Mouse (Mus musculus) gastrocnemius, postnatal 25 days (tissue): ENCODE data around the gene Gm10272. TPM values are rescaled to one million over a fixed set of nuclear protein-coding genes. Genes with fewer than 3 reads are reported as not detected.
"Not testable (repeated sequence)": the region's sequence is repeated elsewhere in the genome, so short reads cannot be mapped to it uniquely, and the experiment has no call there.

Experiments
- DNase-seq: peaks from one replicate; pipeline ENCODE4 v3.0.0; 2022
- long read RNA-seq, 2 experiments: library from polyadenylated mRNA; stranded (forward); transcript quantifications; one replicate each; pipeline ENCODE4 v2.0.0; 2021
- total RNA-seq, 2 experiments: library from RNA; stranded (reverse); gene quantifications; 1 replicate in 1 of 2; 2 replicates in 1 of 2; pipeline ENCODE4 v1.2.3; 2021

Gm10272 gene
- total RNA-seq: not detected
- long read RNA-seq, experiment 1: 0 reads
- long read RNA-seq, experiment 2: 0 reads

DNA sequence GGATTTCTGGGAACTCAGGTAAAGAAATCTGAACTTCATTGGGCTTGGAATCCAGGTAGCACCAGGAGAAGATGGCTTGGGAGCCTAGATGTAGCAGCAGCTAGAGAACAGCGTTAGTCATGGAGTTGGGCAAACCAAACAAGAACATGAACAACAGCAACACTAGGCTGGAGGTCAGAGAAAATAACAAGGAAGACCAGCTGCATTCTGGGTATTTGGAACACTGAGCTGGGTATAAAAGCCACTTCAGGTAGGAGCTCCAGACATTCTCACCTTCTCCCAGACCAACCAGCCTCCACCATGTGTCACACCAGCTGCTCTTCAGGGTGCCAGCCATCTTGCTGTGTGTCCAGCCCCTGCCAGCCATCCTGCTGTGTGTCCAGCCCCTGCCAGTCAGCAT, at the start of gene Gm10272:
Gene Gm10272 (plus strand): TSS at position 301 of the 400 bp plus-strand sequence.
- DNase-seq: no peak

DNA sequence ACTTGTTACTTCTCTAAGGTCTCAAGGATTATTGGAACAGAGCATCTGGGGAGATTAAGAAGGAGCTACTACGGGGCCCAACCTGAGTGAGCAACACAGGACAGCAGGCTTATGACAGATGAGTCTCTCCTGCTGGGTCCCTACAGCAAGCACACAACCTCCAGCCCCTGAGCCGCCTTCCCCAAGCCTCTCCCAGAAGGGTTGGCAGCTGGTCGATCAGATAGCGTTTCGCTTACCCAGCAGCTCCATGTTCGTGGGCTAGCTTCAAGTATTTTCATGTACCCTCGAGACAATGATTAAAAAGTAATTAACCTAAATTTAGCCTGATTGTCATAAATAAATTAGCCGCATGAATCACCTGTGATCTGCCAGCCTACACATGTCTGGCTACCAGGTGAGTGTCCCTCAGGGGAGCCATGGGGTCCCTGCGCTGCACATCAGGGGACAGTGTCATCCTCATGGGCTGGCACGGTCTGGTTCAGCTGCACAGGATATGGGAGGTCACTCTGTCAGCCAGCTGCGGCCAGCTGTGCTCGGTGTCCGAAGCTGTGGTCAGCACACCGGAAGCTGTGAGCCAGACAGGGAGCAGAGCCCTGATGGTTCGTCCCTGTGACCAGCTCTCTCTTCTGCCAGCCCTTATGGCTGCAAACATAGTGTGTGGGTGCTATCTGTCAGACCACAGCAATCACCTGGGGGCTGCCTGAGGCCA, 48.0 kb upstream of the Gm10272 start:
- DNase-seq: no peak

DNA sequence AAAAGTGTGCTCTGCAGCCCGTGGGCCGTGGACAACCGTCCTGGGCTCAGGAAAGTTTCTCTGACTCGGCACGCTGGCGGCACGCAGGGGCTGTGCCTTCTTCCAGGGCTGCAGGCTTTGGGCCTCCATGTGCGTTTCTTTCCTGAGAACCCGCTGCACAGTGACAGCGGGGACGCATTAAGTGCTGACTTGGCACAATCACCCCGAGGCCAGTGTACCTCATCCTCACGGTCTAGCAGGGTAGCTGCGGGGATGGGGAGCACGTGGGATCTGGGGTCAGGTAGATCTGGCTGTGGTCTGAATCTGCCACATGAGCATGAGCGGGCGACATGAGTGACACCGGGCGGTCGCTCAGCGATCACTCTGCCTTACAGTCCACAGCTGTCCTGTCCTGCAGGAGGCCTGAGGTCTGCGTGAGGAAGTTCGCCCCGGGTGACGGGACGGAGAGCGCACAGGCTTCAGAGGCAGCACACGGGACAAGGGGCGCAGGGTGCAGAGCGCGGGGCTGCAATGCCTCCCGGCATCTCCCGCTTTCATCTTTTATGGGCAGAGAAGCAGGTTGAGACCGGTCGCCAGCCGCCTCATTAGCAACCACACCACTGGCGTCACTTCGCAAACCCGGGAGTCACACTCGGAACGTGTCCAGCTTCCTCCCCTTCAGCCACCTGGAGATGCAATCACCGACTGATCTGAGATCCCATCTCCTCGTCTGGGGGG, 42.3 kb upstream of the Gm10272 start:
- no peak for DNase-seq

DNA sequence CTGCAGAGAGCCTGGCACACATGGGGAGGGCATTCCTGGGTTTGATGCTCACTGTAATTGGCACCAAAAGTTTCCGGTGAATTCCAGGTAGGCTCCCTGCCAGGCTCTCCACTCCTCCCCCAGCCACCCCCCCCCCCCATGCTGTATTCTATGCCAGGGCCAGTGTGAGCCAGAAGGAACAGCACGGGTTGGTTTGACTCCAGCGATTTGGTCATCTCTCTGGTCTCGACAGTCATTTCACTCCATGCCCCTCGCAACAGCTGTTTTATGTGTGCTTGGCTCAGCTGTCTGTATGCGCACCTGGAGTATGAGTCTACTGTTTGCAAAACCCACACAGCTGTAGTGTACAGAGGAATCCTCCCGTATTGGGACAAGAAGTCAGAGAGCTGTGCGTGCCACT, 40.1 kb upstream of the Gm10272 start:
- no peak for DNase-seq

DNA sequence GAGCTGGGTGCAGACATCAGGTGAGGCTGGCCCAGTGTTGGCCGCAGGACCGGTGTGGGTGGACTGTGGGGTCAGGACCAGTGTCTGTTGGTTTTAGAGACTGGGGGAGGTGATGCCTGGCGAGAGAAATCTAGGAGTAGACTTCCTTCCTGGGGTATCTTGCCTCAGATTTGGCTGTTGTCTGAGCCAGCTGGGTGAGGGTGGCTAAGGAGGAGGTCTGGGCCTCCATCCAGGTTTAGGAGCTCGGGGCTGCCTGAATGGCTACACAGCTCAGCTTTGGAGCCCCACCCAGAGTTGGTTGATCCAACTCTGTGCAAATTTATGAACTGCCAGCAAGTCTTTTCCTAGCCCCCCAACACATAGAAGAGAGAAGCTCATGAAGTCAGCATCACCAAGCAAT, 39.0 kb upstream of the Gm10272 start:
- DNase-seq: no peak

DNA sequence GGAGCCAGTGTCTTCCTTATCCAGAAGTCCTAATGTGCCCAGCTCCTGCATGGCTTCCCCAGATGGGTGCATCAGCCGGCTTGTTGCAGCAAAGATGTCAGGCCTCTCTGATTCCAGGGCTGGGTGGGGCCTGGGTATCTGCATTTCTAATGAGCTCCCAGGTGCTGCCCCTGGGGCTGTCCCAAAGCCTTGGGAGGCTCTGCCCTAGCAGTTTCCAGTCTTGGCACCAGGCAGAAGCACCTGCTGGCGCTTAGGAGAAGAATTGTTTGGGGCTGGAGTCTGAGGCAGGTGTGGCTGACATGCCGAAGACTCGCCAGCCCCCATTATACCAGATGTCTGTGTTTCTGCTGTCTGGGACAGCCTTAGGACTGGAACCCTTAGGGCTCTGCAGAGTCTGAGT, 35.7 kb upstream of the Gm10272 start:
- DNase-seq: no peak

DNA sequence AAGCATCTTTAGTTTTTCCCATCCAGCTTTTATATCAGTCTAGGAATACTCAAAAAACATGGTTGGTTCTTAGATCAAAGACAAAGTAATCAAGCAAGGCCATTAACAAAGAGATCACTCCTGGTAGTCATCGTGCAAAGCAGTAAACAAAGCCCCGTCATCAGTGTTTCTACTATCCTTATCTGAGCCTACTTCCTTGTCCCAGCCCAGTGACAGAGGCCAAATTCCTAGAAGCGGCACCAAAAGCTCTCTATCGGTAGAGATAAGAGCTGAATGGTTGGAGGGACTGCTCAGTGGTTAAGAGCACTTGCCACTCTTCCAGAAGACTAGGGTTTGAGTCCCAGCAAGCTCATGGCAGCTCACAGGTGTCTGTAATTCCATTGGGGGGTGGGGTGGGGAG, 34.9 kb upstream of the Gm10272 start:
- no peak for DNase-seq

DNA sequence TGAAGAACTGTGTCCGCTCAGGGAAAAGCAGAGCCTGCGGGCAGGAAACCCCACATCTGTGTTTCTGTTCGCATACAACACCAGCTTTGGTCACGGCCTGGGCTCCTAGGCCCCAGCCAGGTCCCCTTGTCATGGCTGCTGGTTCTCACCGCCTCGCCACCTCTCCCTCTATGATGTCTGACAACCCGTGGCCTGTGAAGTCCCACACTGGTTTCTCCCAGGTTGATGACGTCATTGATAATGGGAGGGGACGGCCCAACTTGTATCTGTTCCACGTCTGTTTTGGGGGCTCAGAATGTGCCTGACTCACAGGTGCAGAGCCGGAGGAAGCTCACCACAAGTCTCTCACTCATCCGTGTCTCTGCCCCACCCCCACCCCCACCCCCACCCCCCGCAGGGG, 32.7 kb upstream of the Gm10272 start:
- no peak for DNase-seq

DNA sequence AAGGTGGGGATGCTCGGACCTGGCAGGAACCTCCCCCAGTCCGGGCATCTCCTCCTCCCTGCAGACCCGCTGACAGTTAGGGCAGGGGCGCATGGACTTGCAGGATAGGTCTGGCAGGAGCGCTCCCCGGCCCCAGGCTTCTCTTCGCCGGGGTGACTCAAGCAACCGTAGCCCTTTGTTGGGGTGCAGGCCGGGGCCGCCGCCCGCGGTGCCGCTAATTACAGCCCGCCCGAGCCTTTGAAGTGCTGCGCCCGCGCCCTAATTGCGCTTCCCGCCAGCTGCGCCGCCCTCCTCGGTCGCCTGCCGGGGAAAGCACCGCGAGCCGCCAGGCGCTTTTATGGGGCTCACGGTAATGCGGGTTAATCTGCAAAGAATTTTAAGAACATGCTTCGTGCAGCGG, 28.9 kb upstream of the Gm10272 start:
- DNase-seq: no peak

DNA sequence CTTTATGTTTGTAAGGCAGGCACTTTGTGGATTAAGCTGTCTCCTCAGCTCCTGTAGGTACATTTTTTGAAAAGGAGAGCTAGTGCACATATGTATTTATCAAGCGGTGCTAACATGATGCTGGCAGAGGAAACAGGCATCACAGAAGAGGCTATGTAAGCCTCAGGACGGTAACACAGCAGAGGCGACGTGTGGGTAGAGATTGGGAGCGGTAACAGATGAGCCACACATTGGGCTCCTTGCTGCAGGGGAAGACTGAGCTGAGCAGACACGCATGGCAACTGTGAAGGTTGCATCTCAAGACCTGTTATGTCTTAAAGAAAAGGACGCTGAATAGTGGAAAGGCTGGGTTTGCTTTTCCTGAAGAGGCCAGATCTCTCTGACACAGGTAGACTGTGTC, 23.4 kb upstream of the Gm10272 start:
- DNase-seq: no peak

DNA sequence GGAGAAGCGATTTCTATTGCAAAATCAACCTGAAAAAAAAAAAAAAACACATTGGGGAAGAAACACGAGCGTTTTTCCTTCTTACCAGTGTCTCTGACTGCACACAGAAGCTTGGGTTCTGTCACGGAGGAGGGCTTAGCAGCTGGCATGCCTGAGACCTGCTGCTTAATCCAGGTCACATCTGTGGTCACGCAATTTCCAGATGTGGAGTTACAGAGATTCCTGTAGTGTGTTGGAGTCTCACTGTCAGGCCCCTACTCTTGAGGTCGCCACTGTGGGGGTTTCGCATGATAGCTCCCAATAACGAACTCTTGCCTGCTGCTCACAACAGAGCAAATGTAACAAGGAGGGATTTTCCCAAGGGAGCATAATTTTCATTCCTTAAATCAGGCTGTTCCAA, 22.2 kb upstream of the Gm10272 start:
- no peak for DNase-seq

DNA sequence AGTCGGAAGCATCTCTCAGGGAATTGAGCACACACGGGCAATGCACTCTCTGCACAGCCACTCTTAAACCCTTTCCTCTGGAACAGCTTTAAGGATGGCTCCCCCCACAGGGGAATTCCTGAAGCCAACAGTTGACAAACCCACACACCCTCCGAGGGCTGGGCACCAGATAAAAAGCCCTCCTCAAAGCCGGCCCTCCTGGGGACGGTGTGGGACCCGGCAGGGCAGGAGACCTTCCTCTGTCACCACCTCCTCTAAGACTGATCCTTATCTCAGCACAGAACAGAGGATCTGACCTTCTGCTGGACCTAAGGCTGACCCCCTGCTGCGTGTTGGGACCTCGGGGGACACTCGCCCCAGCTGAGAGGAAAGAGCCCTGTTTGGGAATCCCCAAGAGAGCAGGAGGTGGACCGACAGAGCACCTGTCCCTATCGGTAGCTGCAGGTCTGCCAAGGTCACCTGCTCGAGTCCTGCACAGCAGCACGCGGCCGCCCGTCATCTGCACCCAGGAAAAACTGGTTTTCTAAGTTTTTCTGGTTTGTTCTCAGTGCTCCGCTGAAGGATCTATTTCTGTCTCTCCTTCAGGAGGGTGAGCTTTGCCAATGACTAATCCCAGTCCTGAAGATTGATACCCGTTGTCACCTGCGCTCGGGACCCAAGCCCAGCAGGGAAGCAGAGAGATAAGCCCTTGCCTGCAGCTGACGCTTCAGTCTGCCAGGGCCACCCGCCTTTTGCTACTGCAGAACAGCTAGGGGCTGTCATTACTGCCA, 20.3 kb upstream of the Gm10272 start, which contains the start of gene Tspear:
Gene Tspear (plus strand): TSS at position 675 of the 770 bp plus-strand sequence.
- DNase-seq: no peak

DNA sequence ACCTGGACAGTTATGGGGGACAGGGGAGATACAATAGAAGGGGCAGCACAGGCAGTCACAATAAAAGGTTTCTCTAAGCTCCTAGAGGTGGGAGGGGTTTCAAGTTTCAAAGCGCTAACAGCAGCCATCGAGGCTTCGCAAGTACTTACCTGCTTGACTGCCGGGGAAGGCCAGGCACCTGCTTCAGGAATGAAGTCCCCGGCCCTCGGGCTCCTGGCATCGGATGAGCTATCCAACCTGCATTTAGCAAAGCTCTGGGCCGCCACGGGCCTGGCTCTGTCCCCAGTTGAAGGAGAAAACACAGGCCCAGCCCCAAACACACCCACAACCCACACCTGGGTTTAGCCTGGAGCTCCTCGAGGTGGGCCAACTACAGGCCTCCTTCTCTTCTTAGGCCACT, 19.4 kb upstream of the Gm10272 start:
- DNase-seq: no peak

DNA sequence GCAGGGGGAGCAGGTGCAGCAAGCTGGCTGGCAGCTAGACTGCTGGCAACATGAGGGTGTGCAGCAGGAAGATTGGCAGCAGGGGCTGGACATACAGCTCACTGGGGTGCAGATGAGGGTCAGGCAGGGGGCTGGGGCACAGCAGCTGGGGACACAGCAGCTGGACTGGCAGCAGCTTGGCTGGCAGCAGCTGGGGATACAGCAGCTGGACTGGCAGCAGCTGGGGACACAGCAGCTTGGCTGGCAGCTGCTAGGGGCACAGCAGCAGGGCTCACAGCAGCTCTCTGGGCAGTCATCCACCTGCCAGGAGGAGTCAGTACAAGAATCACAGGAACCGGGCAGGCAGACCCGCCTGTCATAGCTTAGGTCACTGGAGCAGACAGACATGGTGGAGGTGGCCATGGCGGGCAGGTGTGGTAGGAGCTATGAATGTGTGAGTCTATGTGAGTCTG, 16.0 kb upstream of the Gm10272 start, which contains the start of gene Gm19402:
Gene Gm19402 (minus strand): TSS at position 402 of the 452 bp plus-strand sequence.
- DNase-seq: not testable (repeated sequence)

DNA sequence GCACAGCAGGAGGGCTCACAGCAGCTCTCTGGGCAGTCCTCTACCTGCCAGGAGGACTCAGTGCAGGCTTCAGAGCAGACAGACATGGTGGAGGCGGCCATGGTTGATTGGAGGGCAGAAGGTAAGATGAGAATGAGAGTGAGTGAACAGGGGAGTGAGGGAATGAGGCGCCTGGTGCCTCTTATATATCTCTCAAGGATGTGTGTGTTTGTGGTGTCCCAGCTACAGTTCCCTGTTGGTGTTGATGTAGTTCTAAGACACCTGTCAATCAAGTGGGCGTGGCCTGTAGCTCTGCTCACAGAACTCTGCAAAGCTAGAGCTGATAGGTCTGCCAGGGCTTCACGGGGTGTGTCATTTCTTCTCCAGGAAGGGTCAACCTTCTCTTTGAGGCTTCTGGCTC, 9.3 kb upstream of the Gm10272 start, which contains the start of gene Gm9508:
Gene Gm9508 (minus strand): TSS at position 101 of the 400 bp plus-strand sequence.
- no peak for DNase-seq

DNA sequence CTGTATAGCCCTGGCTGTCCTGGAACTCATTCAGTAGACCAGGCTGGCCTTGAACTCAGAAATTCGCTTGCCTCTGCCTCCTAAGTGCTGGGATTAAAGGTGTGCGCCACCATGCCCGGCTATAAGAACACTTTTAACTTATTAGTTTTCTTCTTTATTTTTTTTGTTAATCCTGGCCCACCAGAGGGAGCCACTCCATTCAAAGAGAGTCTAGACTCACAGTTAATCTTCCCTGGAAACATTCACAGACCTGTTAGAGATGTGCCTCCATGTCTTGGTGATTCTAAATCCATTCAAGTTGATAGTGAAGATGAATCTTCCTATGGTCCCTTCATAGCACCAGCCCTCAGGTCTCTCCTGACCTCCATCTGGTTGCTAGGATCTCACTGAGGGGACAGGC, 3.4 kb downstream of the Gm10272 start:
- DNase-seq: no peak

DNA sequence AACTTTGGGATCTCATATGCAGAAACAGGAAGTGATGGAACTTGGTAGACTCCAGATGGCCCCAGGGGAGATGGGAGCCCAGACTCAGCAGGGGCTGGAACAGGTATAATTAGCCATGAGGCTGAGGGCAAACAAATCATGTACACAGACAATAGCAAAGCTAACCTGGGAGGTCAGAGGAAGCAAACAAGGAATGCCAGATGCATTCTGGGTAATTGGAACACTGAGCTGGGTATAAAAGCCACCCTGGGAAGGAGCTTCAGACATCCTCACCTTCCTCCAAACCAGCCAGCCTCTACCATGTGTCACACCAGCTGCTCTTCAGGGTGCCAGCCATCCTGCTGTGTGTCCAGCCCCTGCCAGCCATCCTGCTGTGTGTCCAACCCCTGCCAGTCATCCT, 4.7 kb downstream of the Gm10272 start, which contains the start of gene Gm10024:
Gene Gm10024 (plus strand): TSS at position 301 of the 400 bp plus-strand sequence.
- DNase-seq: not testable (repeated sequence)

DNA sequence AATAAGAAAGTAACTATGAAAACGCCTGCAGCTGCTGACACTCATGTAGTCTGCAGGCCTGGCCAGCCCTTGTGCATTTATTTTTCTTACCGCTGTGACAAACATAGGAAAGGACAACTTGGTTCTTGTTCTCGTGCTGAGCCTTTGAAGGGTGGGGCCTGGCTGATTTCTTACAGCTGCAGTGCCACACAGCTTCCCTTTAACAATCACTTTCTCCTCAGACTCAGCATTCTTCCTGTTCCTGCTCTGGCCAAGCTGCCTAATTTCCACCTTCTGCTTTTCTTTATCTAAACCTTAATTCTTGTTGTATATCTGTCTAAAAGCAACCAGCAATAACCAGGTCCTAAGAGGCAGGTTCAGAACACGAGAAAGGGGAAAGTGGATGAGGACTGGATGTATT, 7.3 kb downstream of the Gm10272 start:
- no peak for DNase-seq

DNA sequence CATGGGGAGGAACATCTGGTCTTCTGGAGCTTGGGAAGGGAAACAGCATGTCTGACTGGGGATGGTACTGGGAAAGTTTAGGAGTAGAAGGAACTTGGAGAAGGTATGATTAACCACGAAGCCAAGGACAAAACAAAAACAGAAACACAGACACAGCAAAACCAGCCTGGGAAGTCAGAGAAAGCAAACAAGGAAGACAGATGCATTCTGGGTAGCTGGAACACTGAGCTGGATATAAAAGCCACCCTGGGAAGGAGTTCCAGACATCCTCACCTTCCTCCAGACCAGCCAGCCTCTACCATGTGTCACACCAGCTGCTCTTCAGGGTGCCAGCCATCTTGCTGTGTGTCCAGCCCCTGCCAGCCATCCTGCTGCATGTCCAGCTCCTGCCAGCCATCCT, 9.1 kb downstream of the Gm10272 start, which contains the start of gene Gm10142:
Gene Gm10142 (plus strand): TSS at position 301 of the 400 bp plus-strand sequence.
- no peak for DNase-seq

DNA sequence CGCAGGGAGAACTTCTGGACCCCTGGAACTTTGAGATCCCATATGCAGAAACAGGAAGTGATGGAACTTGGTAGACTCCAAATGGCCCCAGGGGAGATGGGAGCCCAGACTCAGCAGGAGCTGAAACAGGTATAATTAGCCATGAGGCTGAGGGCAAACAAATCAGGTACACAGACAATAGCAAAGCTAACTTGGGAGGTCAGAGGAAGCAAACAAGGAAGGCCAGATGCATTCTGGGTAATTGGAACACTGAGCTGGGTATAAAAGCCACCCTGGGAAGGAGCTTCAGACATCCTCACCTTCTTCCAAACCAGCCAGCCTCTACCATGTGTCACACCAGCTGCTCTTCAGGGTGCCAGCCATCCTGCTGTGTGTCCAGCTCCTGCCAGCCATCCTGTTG, 13.9 kb downstream of the Gm10272 start, which contains the start of gene Krtap12-1:
Gene Krtap12-1 (plus strand): TSS at position 301 of the 400 bp plus-strand sequence.
- not testable (repeated sequence) for DNase-seq

DNA sequence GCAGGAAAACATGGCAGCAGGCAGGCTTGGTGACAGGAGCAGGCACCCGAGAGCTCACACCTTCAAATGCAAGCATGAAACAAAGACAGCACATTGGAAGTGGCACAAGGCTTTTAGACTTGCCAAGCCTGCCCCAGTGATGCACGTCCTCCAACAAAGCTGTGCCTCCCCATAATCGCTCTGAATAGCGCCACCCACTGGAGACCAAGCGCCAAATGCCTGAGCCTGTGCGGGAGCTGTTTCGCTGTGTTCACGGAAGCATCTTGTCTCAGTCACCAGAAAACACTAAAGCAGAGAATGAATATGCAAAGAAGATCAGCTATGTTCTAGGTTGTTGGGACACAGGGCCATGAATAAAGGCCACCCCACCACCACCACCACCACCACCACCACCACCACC, 18.4 kb downstream of the Gm10272 start:
- DNase-seq: no peak

DNA sequence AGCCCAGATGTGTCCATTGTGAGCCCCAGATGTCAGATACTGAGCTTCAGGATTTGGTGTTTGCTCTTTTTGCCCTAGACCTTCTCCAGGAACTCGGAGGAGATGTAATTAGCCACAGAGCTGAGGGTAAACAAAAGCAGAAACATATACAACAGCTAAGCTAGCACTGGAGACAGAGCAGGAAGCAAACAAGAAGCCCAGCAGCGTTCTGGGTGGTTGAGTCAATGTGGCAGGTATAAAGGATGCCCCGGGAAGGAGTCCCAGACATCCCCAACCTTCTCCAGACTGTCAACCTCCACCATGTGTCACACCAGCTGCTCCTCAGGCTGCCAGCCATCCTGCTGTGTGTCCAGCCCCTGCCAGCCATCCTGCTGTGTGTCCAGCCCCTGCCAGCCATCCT, 19.8 kb downstream of the Gm10272 start, which contains the start of gene Gm10100:
Gene Gm10100 (plus strand): TSS at position 301 of the 400 bp plus-strand sequence.
- DNase-seq: no peak
